Mouse (Mus musculus) G1E (cell line): ENCODE measurements at regions not wholly inside any gene's neighbourhood (a gene's known extent, or its start where the extent isn't known, plus 50 kb on each side); places are given as distances from the start of the nearest gene placed in this dataset.

Experiments used
- CTCF ChIP-seq: IDR thresholded peaks from 2 replicates; pipeline ENCODE4 v1.5.1; 2012; ENCODE audit warnings: low read depth, low read length, inconsistent platforms, mixed read lengths
- GATA1 ChIP-seq: IDR thresholded peaks from 2 replicates; pipeline ENCODE4 v1.6.1; 2012; ENCODE audit warnings: borderline replicate concordance, low read length, inconsistent platforms, mixed read lengths
- GATA2 ChIP-seq: IDR thresholded peaks from 2 replicates; pipeline ENCODE4 v1.6.1; 2012; ENCODE audit warnings: low read depth, low read length, inconsistent platforms, borderline replicate concordance
- POLR2AphosphoS5 ChIP-seq: IDR thresholded peaks from 2 replicates; pipeline ENCODE4 v1.6.1; 2012; ENCODE audit warnings: low read depth, low read length, inconsistent platforms; ENCODE audit not compliant: insufficient replicate concordance
- TAL1 ChIP-seq: conservative IDR thresholded peaks from 2 replicates; pipeline ENCODE4 v1.6.1; 2012; ENCODE audit warnings: low read depth, low read length, inconsistent platforms, mixed read lengths

DNA sequence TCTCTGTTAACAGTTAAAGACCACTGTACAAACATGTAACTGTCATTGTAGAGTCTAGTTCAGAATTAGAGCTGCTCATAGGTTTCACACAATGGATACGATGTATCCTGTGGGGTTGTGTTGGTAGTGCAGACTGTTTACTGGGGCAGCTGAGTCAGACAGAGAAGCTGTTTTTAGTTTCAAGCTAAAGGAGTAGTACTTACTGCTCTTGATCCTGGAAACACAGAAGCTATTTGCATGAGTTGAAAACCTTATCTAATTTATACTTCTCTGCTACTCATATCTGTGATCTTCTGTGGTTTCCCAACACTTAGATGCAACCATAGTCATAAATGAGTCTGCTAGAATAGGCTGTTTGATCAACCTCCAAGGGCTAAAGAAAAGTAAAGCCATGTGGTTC, 413.5 kb upstream of the Cdh9 start:
- TF ChIP-seq CTCF = no peak
- no peak for TF ChIP-seq TAL1
- TF ChIP-seq GATA1 = no peak
- TF ChIP-seq POLR2AphosphoS5 = no peak
- no peak for TF ChIP-seq GATA2
